Mouse (Mus musculus): ENCODE data around the gene Taf3.

The Taf3 gene

GRCm38 (mm10) chr2:9876621-9877325, 171.6 kb downstream of the Taf3 start:
- no peak for DNase-seq (ENCODE audit: low read depth, low spot score)

DNA sequence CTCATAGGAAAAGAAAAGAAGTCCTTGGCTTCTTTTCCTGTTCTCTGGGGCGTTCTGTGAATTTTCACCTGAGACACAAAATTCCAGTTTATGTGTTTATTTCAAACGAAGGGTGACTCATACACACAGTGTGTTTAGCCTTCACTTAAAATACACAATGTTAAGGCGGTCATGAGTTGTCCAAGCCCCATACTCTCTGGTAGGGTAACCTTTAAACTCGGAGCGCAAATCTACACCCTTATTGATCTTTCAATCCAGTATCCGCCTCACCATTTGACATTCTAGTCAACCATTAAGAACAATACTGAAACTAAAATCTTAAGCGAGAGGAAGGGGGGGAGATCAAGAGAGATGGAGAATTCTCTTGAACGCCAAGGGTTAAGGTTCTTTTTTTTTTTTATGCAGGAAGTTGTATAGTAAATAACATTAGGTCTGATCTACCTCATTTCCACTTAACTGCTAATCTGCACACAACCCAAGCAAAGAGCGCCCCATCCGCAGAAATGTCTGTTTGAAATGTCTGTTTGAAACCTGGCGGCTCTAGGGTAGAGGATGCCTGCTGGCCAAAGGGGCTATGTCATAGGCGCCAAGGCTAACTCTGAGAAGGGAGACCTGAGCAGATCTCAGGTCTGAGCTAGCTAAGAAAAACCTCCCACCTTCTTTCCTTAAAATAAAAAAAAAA, 172.6 kb downstream of the Taf3 start:
- no peak for DNase-seq (ENCODE audit: low read depth, low spot score)

GRCm38 (mm10) chr2:9875220-9875619, 173.2 kb downstream of the Taf3 start:
- no peak for DNase-seq (ENCODE audit: low read depth, low spot score)

GRCm38 (mm10) chr2:9874467-9875219, 173.8 kb downstream of the Taf3 start:
- DNase-seq (ENCODE audit: low read depth, low spot score), result no peak

- DNase-seq (ENCODE audit: low read depth, low spot score), result no peak
Measured at GRCm38 (mm10) chr2:9873757-9874156, 174.6 kb downstream of the Taf3 start.

DNA sequence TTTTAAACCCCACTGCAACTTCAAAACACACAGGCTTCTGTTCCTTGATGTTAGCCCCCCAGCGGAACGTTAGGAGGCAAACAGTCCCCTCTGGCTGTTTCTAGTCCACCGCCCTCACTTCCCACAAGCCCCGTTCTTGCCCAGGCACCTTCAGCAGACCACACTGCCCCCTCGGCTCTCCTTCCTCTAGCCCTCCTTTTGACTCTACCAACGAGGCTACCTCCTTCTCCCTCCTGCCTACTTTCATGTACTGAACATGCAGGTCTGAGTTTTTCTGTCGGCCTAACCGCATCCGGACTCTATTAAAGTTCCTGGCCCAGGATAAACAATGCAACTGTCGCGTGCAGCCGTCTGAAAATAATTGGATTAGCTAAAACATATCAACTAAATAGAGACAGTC, 175.7 kb downstream of the Taf3 start:
- DNase-seq (ENCODE audit: low read depth, low spot score), result no peak

- no peak for DNase-seq (ENCODE audit: low read depth, low spot score)
Measured at GRCm38 (mm10) chr2:9871798-9872197, 176.6 kb downstream of the Taf3 start.

- DNase-seq (ENCODE audit: low read depth, low spot score), result no peak
Measured at GRCm38 (mm10) chr2:9871141-9871716, 177.2 kb downstream of the Taf3 start.

GRCm38 (mm10) chr2:9867092-9867825, 181.1 kb downstream of the Taf3 start:
- peak; percentile 36 for DNase-seq (ENCODE audit: low read depth, low spot score)
